Mouse (Mus musculus) lung, postnatal 4 days (tissue): ENCODE measurements at regions not wholly inside any gene's neighbourhood (a gene's known extent, or its start where the extent isn't known, plus 50 kb on each side); places are given as distances from the start of the nearest gene placed in this dataset.

ENCODE experiments used
- DNase-seq, 2 experiments: peaks; one replicate each; pipeline ENCODE4 v3.0.0; 2021

- no peak for DNase-seq
These were observed 326.0 kb downstream of the 1500009L16Rik start for GRCm38 (mm10) chr10:84048706-84049105.

GRCm38 (mm10) chr10:84052696-84053095, 330.0 kb downstream of the 1500009L16Rik start:
- DNase-seq, result no peak

DNA sequence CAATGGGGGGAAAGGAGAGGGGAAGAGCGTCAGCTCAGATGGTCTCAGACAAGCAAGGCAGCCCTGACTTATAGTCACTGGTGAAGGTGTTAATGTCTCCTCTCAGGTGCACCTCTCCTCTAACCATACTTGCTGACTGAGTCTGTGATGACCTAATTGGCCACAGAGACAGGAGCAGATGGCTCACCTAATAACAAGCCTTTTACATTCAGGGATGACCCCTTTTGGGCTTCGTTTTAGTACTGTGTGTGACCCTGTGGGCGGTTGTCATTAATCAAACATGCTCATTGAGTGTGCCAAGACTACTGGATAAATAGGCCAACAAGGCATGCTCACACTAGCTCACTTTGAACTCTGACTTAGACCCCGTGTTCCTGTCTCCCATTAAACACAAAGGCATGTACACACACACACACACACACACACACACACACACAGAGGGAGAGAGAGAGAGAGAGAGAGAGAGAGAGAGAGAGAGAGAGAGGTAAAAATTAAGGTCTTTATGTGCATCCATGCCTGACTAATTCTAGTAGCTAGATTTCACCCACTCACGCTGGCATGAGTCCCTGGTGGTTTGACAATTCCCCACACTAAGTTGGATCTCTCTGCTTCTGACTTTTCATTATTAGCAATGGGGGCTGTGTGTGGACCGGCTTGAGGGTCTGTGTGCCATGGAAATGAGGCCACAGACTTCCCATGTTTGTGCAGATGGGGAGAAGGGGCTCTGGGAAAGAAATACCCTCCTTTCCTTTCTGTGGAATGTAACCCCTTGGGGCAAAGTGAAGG, 332.1 kb downstream of the 1500009L16Rik start:
- DNase-seq, result no peak

GRCm38 (mm10) chr10:84055402-84056167, 332.9 kb downstream of the 1500009L16Rik start:
- DNase-seq, result peak; percentile 11 to 31

GRCm38 (mm10) chr10:84056323-84057169, 333.9 kb downstream of the 1500009L16Rik start:
- no peak for DNase-seq

- DNase-seq, result no peak
These were observed 335.6 kb downstream of the 1500009L16Rik start for GRCm38 (mm10) chr10:84058301-84058700.

GRCm38 (mm10) chr10:84059646-84060491, 337.2 kb downstream of the 1500009L16Rik start:
- no peak for DNase-seq

DNA sequence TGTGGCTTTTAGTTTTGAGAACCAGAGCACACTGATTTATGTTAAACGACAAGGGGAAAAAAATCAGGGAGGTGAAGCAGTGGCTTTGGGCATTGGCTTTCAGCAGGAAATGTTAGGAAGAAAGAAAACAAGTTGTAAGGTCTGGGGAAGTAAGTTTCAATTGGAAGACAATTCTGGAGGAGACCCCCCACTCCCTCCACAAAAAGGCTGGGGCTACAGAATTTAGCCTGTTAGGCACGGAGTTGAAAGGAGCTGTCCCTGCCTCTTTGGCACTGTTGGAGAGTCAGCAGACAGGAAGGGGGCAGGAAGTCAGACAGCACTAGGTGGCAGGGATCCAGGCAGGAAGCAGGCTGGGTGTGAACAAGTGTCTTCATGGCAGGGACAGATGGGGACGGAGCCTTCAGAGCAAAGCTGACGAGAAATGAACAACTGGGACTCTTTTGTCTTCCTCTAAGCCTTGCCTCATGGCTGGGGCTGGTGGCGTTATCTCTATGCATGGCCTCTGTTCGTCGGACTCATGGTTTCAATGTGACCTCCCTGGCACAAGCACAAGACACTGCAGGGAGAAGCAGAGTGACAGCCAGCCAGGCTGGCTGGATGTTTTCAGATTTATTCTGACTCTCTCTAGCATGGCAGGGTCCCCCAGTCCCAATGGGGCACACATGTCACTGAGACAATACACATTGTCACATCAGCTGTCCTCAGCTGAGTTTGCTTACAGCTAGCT, 338.0 kb downstream of the 1500009L16Rik start:
- peak; percentile 83 to 91 for DNase-seq

DNA sequence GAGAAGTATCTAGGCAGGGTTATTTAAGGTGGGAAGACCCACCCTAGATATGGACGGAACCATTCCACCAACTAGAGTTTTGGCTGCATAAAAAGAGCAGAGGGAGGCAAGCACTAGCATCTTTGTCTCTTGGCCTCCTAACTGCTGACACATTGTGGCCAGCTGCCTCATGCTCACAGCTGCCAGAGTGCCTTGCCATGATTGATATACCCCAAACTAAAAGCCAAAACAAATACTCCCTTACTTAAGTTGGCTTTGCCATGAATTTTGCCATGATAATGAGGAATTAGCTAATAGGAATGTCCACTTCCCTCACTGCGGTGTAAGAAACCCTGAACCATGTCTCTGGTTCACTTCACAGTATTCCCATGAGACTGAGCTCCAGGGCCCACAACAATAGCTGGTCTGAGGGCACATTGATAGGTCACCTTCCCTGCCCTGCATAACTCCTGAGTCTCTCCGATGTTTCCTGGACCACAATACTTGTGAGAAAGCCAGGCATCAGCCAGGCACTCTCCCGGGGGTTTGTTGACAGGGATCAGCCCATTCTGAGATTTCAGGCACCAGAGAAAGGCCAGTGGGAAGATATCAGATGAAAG, 344.5 kb downstream of the 1500009L16Rik start:
- peak in 1 of 2 experiments; percentile 46 for DNase-seq

DNA sequence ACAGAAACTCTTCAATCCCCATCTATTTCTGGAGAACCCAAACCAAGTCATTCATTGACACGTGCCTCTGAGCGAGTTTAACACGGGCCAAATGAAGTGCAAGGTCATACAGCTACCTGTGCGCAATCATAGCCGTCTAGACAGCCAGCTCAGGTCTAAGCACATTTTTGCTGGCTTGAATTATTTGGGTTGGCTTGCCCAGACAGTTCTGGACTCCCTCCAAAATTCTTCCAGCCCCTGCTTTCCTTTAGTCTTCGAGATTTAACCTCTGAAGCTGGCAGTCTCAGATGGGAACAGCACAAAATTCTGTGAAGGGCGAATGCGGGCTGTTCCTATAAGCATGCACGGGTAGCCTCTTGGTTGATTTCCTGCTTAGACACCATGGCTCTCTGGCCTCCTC, 347.1 kb downstream of the 1500009L16Rik start:
- no peak for DNase-seq

DNA sequence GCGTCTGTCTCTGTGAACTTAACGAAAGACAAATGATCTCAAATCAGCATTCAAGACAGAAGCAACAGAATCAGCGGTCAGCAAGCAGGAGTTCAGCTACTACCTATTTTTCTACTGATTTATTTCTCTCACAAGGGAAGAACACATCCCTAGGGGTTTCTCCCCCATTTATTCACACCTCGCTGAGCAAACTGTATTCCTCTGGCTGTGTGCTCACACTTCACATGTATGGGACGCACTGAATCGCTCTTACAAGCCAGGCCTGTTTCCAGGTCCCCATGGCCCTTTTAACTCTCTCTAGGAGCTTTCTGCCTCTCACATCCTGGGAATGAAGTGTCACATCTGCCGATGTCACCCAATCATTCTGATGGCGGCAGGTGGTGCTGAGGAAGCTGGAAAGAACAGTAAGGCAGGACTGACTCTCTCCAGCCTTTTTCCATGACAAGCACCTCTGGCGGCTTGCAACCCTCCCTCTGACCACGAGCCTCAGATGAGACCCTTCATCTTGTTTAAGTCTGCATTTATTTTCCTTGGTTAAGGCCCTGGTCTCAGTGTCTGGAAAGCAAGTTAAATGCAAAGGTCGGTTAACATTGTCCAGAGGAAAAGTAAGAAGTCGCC, 350.3 kb downstream of the 1500009L16Rik start:
- no peak for DNase-seq

DNA sequence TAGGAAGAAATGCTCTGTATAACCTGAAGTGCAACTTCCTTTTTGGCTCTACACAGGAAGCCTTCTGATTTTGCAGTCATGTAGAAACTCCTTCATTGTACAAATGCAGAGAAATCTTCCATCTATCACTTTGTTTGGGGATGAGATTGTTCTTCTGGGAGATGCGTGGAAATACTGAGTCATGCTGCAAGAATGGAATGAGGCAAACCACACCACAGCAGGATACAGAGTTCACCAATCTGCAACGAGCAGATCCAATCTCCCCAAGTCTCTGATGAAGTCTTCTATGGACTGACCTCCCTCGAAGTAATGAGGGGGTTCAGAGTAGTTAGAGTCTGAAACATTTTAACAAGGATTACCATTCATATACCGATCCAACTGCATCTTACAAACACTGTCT, 352.9 kb downstream of the 1500009L16Rik start:
- DNase-seq, result no peak

GRCm38 (mm10) chr10:84080236-84080635, 357.6 kb downstream of the 1500009L16Rik start:
- no peak for DNase-seq

DNA sequence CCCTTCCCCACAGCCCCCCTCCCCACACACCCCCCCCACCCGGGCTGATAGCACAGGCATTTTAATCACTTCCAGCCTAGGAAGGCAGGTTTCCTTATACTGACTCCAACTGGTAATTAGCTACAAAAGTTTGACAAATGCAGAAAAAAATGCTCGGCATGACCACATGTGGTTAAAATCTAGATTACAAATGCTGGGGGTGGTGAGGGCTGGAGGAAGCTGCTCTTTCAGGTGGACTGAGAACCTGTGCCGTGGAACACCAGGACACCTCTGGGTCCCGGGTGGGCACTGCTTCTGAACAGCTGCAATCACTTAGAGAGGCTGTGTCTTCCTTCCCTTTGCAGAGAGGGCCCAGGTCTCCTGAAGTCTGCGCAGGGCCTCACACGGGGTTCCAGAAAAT, 358.7 kb downstream of the Nuak1 start:
- no peak for DNase-seq

DNA sequence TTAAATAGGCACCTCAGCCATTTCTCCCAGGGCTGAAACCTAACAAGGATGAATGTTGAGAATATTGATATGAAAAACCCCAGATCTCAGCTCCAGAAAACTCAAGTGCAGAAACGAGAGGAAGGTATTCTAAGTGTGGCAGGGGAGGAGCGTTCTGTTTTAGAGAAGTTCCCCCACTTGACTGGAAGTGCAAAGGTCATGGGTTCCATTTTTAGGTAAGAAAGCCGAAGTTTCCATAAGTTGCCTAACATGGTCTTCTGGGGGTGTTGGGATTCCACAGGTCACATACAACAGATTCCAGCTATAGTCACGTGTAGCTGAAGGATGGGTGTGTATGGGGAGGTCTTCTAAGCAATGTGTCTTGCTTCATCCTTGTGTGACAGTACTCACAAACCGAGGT, 352.9 kb downstream of the Nuak1 start:
- no peak for DNase-seq

DNA sequence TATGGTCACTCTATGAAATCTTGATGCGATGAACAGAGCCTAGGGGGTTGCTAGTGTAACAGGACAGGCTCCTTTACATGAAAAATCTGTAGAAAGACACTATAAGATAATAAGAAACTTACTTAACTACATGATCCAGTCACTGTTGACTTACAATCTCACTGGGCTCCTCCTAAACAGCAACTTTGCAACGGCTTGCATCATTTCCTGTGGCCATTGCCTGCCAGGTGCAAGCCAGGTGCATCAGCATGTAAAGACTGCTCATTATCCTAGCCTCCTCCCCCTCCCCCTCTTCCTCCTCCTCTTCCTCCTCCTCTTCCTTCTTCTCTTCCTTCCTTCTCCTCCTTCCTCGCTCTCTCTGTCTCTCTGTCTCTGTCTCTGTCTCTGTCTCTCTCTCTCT, 352.5 kb downstream of the Nuak1 start:
- DNase-seq, result no peak

DNA sequence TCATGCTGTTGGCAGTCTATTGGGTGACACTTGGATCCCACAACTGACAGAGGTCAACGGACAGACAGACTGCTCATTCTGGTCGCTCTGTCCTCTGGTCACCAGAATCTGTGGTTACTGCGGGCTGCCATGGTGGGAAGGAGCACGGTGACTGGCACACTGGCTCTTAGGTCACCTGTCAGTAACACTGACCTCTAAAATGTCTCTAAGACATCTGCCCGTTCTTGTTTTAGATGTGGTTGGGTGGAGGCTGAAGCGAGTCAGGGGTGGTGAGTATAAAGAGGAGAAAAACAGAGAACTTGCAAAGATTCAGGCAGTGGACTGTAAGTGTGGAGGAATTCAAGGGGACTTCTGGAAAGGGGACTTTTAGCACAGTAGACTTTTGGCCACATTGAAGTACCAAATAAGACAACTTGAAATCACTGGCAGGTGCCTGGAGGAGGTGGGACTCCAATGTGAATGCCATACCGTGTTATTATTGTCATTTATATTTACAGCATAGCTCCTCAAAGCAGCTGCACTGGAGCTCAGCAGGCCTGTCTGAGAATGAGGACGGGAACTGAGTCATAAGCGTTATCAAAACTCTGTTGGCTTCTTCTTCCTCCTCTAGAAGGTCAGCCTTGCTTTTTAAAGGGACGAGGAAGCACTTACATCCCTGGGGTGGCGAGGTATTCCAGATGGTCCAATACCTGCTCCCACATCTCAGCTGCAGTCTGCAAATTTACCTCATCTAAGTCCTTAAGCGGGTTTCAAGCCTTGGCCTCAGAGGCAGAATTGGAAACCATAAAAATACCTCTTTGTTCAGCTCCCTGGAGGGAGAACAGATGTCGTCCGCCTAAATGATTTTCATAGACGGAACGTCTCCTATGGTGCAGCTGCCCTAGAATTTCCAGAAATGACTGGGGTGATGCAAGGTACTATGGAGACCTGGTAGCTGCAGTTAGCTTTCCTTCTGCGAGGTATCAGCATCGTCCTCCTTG, 351.3 kb downstream of the Nuak1 start:
- no peak for DNase-seq

GRCm38 (mm10) chr10:84093919-84094318, 346.5 kb downstream of the Nuak1 start:
- no peak for DNase-seq

DNA sequence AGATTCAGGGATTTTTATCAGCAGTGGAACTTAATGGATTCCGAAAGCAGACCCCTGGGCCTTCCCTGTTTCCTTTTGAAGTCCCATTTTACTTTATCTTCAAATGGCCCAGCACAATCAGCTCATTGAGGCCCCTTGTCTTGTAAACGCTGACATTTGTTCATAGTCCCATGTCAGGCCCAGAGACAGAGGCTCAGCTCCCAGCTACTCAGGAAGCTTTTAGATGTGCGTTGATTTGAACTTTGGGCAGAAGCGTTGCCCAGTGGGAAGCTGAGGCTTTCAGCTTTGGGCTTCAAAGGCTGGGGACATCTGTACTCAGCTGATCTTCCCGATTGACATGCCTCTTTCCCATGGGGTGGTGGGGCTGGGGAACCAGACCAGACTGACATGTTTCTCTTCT, 343.2 kb downstream of the Nuak1 start:
- DNase-seq, result no peak
